Mouse (Mus musculus) gonadal fat pad, adult 2 months (tissue): ENCODE data around the gene Rasl11b. TPM values are rescaled to one million over a fixed set of nuclear protein-coding genes. Genes with fewer than 3 reads are reported as not detected.

Source experiments
- polyA plus RNA-seq: library from polyadenylated mRNA; depleted of rRNA; stranded (reverse); fragments of >200 nt; gene quantifications from 2 replicates; pipeline ENCODE4 v1.2.3, GENCODE M21; 2012; rRNA removed

The Rasl11b gene
- polyA plus RNA-seq, 1 experiment: 28.7 TPM

Other genes with a start within 250 kb of the Rasl11b start
- gene Usp46, start 126.9 kb upstream of the Rasl11b start, polyA plus RNA-seq: 11.2 and 12.5 TPM in 2 replicates